Mouse (Mus musculus): ENCODE data around the gene Ttll6.

DNA sequence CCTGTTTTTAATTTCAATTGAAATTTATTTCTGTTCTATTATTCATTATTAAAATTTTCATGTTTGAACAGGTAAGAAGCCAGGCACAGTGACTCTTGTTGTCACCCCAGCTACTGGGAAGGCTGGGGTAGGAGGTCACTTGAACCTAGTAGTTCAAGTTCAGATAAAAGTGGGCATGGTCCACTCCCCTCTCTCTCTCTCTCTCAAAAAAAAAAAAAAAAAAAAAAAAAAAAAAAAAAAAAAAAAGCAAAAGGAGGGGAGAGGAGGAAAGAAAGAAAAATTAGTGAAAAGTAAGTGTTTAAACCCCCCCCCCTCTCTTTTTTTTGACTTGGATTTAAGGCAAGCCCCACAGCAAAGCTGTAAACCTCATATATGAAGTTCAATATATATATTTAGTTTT lies 50.6 kb downstream of the Ttll6 start:
- TF ChIP-seq CTCF (IDR thresholded peaks at IDR 0.05; ENCODE audit: extremely low read depth, insufficient read length, insufficient replicate concordance, low read depth, low read length) (no peak), POLR2A (IDR thresholded peaks at IDR 0.05; ENCODE audit: low read depth, low read length) (no peak)

Measured in small intestine, adult 2 months (tissue).